Mouse (Mus musculus) intestine, postnatal 0 days (tissue): ENCODE results near the gene Them5. TPM values are rescaled to one million over a fixed set of nuclear protein-coding genes. Genes with fewer than 3 reads are reported as not detected.

Experiments used
- ATAC-seq: fragments of 200-750 bp; cut with Nextera tagmentation; 2 replicates; pipeline ENCODE4 v1.8.0; 2017; ENCODE audit warnings: mild to moderate bottlenecking, moderate TSS enrichment, moderate library complexity
- H3K27ac ChIP-seq: fragments of 300-500 bp; sonication (generic); 2 replicates; pipeline ENCODE4 v1.5.1; 2014; ENCODE audit warnings: mild to moderate bottlenecking, low read depth, low read length, moderate library complexity
- H3K27me3 ChIP-seq: fragments of 300-500 bp; sonication (generic); replicated peaks from 2 replicates; pipeline ENCODE4 v1.6.1; 2014; ENCODE audit warnings: low read length, mixed read lengths; ENCODE audit not compliant: control insufficient read depth, insufficient read depth
- H3K36me3 ChIP-seq: fragments of 300-500 bp; sonication (generic); 2 replicates; pipeline ENCODE4 v1.6.1; 2014; ENCODE audit warnings: mild to moderate bottlenecking, moderate library complexity; ENCODE audit not compliant: control insufficient read depth, insufficient read depth
- H3K4me1 ChIP-seq: fragments of 300-500 bp; sonication (generic); replicated peaks from 2 replicates; pipeline ENCODE4 v1.6.1; 2014; ENCODE audit warnings: antibody characterized with exemption, low read length, mixed read lengths; ENCODE audit not compliant: control insufficient read depth, insufficient read depth
- H3K4me2 ChIP-seq: fragments of 300-500 bp; sonication (generic); replicated peaks from 2 replicates; pipeline ENCODE4 v1.6.1; 2014; ENCODE audit warnings: low read depth, mild to moderate bottlenecking, moderate library complexity
- H3K4me3 ChIP-seq: fragments of 300-500 bp; sonication (generic); 2 replicates; pipeline ENCODE4 v1.5.1; 2014; ENCODE audit warnings: low read depth, low read length
- H3K9ac ChIP-seq: fragments of 300-500 bp; sonication (generic); 2 replicates; pipeline ENCODE4 v1.6.1; 2014; ENCODE audit warnings: mild to moderate bottlenecking, low read depth, low read length
- H3K9me3 ChIP-seq: fragments of 300-500 bp; sonication (generic); 2 replicates; pipeline ENCODE4 v1.6.1; 2016; ENCODE audit warnings: mixed run types; ENCODE audit not compliant: control insufficient read depth
- CTCF ChIP-seq: sonication (generic); IDR thresholded peaks from 2 replicates; pipeline ENCODE4 v1.5.1; 2016; ENCODE audit warnings: low read depth, mild to moderate bottlenecking, control low read depth, antibody characterized with exemption, moderate library complexity
- WGBS: fragments of 180-500 bp; shearing (Covaris S2); extraction: QIAGEN DNeasy Blood & Tissue Kit; methylation state at CpG from one replicate; pipeline ENCODE4 v1.1.7; 2014; 5-methylcytosine and 5-hydroxymethylcytosine counted together
- polyA plus RNA-seq: library from polyadenylated mRNA; unstranded; fragments of >200 nt; fragmentation: Nextera tagmentation; extraction: Ambion mirVana; gene quantifications from 2 replicates; pipeline ENCODE4 v1.2.1, GENCODE M21; 2015

Gene Them5
- polyA plus RNA-seq, 1 experiment from 2014 or later, result not detected

- Histone ChIP-seq H3K27ac (peak overlapping the region; percentile 76), H3K36me3 (no peaks in the 10 kb centered on the region), H3K9ac (no peak overlapping the region), H3K9me3 (no peaks in the 10 kb centered on the region), H3K4me1 (no peaks in the 10 kb centered on the region; the same call in 1 of the 2 replicates), H3K4me3 (no peak overlapping the region), H3K4me2 (0 out of 2 replicates have a peak overlapping the region, but pooled peaks have one; percentile 9), H3K27me3 (no peaks in the 10 kb centered on the region)
- WGBS, result 43% methylated on average over 6 of the region's 6 CpGs
- no peak for TF ChIP-seq CTCF
- ATAC-seq, result peak; percentile 13; the same call in 1 of the 2 replicates
Observed at GRCm38 (mm10) chr3:94367511-94367910, 25.6 kb downstream of the Them5 start.

GRCm38 (mm10) chr3:94368631-94369030 lies 26.7 kb downstream of the Them5 start:
- Histone ChIP-seq H3K9ac (no peak overlapping the region), H3K27ac (no peak overlapping the region), H3K36me3 (no peaks in the 10 kb centered on the region), H3K4me1 (peaks cover 1% of the 10 kb centered on the region; the same call in 1 of the 2 replicates), H3K4me2 (no peak overlapping the region), H3K4me3 (no peak overlapping the region), H3K27me3 (no peaks in the 10 kb centered on the region), H3K9me3 (no peaks in the 10 kb centered on the region)
- ATAC-seq, result no peak
- WGBS, result 64% methylated on average over 6 of the region's 6 CpGs
- TF ChIP-seq CTCF, result no peak

GRCm38 (mm10) chr3:94369709-94370108 lies 27.8 kb downstream of the Them5 start:
- Histone ChIP-seq H3K36me3 (no peaks in the 10 kb centered on the region), H3K9me3 (no peaks in the 10 kb centered on the region), H3K4me3 (no peak overlapping the region), H3K27me3 (no peaks in the 10 kb centered on the region), H3K27ac (no peak overlapping the region), H3K9ac (no peak overlapping the region), H3K4me1 (peaks cover 8% of the 10 kb centered on the region; the same call in 1 of the 2 replicates), H3K4me2 (no peak overlapping the region)
- WGBS, result 25% methylated on average over 2 of the region's 2 CpGs
- no peak for ATAC-seq
- no peak for TF ChIP-seq CTCF

- 3% methylated on average over 11 of the region's 11 CpGs for WGBS
- H3K9ac ChIP-seq, result no peak overlapping the region
- peaks cover 11% of the 10 kb centered on the region; the same call in 1 of the 2 replicates for H3K4me1 ChIP-seq
- peak overlapping the region; percentile 71 for H3K4me2 ChIP-seq
- H3K4me3 ChIP-seq, result no peak overlapping the region
- peak overlapping the region; percentile 5; the same call in 1 of the 2 replicates for H3K27ac ChIP-seq
- H3K36me3 ChIP-seq, result peaks cover 4% of the 10 kb centered on the region; the same call in 1 of the 2 replicates
- ATAC-seq, result peak; percentile 79
- H3K27me3 ChIP-seq, result no peaks in the 10 kb centered on the region
- no peak for TF ChIP-seq CTCF
- H3K9me3 ChIP-seq, result no peaks in the 10 kb centered on the region
Observed at GRCm38 (mm10) chr3:94371637-94372036, 29.7 kb downstream of the Them5 start.

GRCm38 (mm10) chr3:94372038-94372437 lies 30.1 kb downstream of the Them5 start:
- H3K27me3 ChIP-seq, result no peaks in the 10 kb centered on the region
- no peak overlapping the region for H3K4me3 ChIP-seq
- ATAC-seq, result no peak
- no peak overlapping the region; the same call in 1 of the 2 replicates for H3K27ac ChIP-seq
- no peak overlapping the region for H3K9ac ChIP-seq
- 8% methylated on average over 3 of the region's 3 CpGs for WGBS
- H3K36me3 ChIP-seq, result peaks cover 4% of the 10 kb centered on the region; the same call in 1 of the 2 replicates
- no peak for TF ChIP-seq CTCF
- peak overlapping the region; percentile 71 for H3K4me2 ChIP-seq
- H3K9me3 ChIP-seq, result no peaks in the 10 kb centered on the region
- H3K4me1 ChIP-seq, result peaks cover 11% of the 10 kb centered on the region; the same call in 1 of the 2 replicates

GRCm38 (mm10) chr3:94372641-94373040 lies 30.7 kb downstream of the Them5 start, which contains the start of gene Rorc:
Gene Rorc (plus strand): TSS chr3:94372794.
- WGBS, result 19% methylated on average over 5 of the region's 5 CpGs
- no peak for TF ChIP-seq CTCF
- Histone ChIP-seq H3K27me3 (no peaks in the 10 kb centered on the region), H3K9me3 (no peaks in the 10 kb centered on the region), H3K4me1 (peaks cover 11% of the 10 kb centered on the region; the same call in 1 of the 2 replicates), H3K9ac (peak within 1 kb of the TSS; percentile 53), H3K36me3 (peaks cover 4% of the 10 kb centered on the region; the same call in 1 of the 2 replicates), H3K27ac (peak within 1 kb of the TSS; percentile 77), H3K4me3 (peak within 1 kb of the TSS; percentile 53), H3K4me2 (peak within 1 kb of the TSS; percentile 71)
- peak; percentile 63 for ATAC-seq
